16 mouse cellular contexts compared by ENCODE assay signal in the genomic region with DNA sequence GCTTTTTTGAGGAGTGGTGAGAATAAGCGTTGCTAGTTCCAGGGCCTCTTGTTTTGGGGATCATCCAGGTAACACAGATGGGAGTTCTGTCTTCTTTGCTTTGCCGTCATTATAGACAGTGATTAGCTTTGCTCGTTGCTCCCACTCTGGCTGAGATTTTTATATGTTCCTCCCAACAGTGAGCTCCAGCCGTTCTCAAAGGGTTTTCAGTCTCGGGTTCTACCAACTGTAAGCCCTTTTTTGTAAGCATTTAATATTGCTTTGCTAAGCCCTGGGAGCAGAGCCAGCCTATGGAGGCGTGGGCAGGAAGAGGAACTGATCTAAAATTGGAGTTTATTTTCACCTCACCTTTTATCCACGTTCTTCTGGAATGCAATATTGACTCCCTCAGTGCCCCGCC. TPM values are rescaled to one million over a fixed set of nuclear protein-coding genes. Genes with fewer than 3 reads are reported as not detected.
DNase-seq lines count a peak whose midpoint lies in the region; ATAC-seq and TF ChIP-seq lines count a peak whose summit lies in the region.
"Had no signal": no experiment of that assay in that cellular context is flagged by ENCODE, and none has a peak within 500 bp of the region (broad histone marks: within the 10 kb centered on the region; RNA-seq: fewer than 3 reads in every experiment).

No protein-coding gene starts in this region.

- no peak for ATAC-seq in forebrain, embryonic 13.5 days
- no peak for ATAC-seq in forebrain, embryonic 12.5 days (ENCODE audit: low FRiP score)
- peak; percentile 47 for ATAC-seq in forebrain, postnatal 0 days
- no peak for ATAC-seq in limb, embryonic 13.5 days (ENCODE audit: low FRiP score, low read depth)
- no peak for ATAC-seq in kidney, embryonic 14.5 days (ENCODE audit: low FRiP score, low TSS enrichment)
- ATAC-seq: liver, postnatal 0 days had no signal

- DNase-seq in brain, embryonic 14.5 days (ENCODE audit: low read depth), result peak; percentile 57
- peak; percentile 65 for DNase-seq in forebrain, postnatal 0 days
- DNase-seq in urinary bladder, postnatal 36 days (ENCODE audit: low spot score in 2 of 2), result no peak
- DNase-seq in heart, postnatal 10 days, result no peak
- DNase-seq: gastrocnemius, postnatal 36 days; liver, postnatal 0 days; retina, postnatal 1 day had no signal

- no peak overlapping the region for H3K9ac ChIP-seq in forebrain, embryonic 13.5 days
- H3K9ac ChIP-seq in forebrain, embryonic 12.5 days, result no peak overlapping the region
- H3K9ac ChIP-seq in forebrain, postnatal 0 days, result no peak overlapping the region
- H3K9ac ChIP-seq in limb, embryonic 13.5 days, result no peak overlapping the region
- H3K9ac ChIP-seq in kidney, embryonic 14.5 days (ENCODE audit: low read depth, low read length), result no peak overlapping the region
- H3K9ac ChIP-seq: liver, postnatal 0 days had no signal

- H3K4me1 ChIP-seq in forebrain, embryonic 13.5 days, result peaks cover 51% of the 10 kb centered on the region
- peaks cover 46% of the 10 kb centered on the region for H3K4me1 ChIP-seq in forebrain, embryonic 12.5 days
- peaks cover 33% of the 10 kb centered on the region for H3K4me1 ChIP-seq in forebrain, postnatal 0 days (ENCODE audit: insufficient read depth)
- H3K4me1 ChIP-seq in limb, embryonic 13.5 days, result peaks cover 53% of the 10 kb centered on the region
- peaks cover 6% of the 10 kb centered on the region; the same call in 1 of the 2 replicates for H3K4me1 ChIP-seq in kidney, embryonic 14.5 days (ENCODE audit: control insufficient read depth, insufficient read depth, low read length)

- no peak for TF ChIP-seq CTCF in brain, embryonic 14.5 days (IDR thresholded peaks at IDR 0.05; ENCODE audit: borderline replicate concordance, extremely low read depth, insufficient read depth, insufficient read length)
- no peak for TF ChIP-seq CTCF in forebrain, postnatal 0 days (IDR thresholded peaks at IDR 0.05; ENCODE audit: low read depth)

- H3K36me3 ChIP-seq in forebrain, embryonic 13.5 days (ENCODE audit: poor library complexity, severe bottlenecking), result no peaks in the 10 kb centered on the region
- 0 out of 2 replicates have a peak, but pooled peaks cover under 1% of the 10 kb centered on the region for H3K36me3 ChIP-seq in forebrain, embryonic 12.5 days (replicated peaks)
- H3K36me3 ChIP-seq in forebrain, postnatal 0 days (ENCODE audit: insufficient read depth), result no peaks in the 10 kb centered on the region
- 0 out of 2 replicates have a peak, but pooled peaks cover 2% of the 10 kb centered on the region for H3K36me3 ChIP-seq in limb, embryonic 13.5 days
- H3K36me3 ChIP-seq in kidney, embryonic 14.5 days (ENCODE audit: control insufficient read depth, insufficient read depth, low read length), result no peaks in the 10 kb centered on the region

- TF ChIP-seq POLR2A in brain, embryonic 14.5 days (IDR thresholded peaks at IDR 0.05; ENCODE audit: borderline replicate concordance, extremely low read depth, insufficient read depth, insufficient read length, poor library complexity, severe bottlenecking), result no peak

- no peak overlapping the region for H3K4me3 ChIP-seq in forebrain, embryonic 13.5 days
- no peak overlapping the region for H3K4me3 ChIP-seq in forebrain, embryonic 12.5 days (replicated peaks)
- no peak overlapping the region for H3K4me3 ChIP-seq in forebrain, postnatal 0 days (ENCODE audit: low read depth, low read length)
- no peak overlapping the region for H3K4me3 ChIP-seq in limb, embryonic 13.5 days
- H3K4me3 ChIP-seq in kidney, embryonic 14.5 days (ENCODE audit: low read length), result no peak overlapping the region

- H3K4me2 ChIP-seq in forebrain, embryonic 13.5 days, result no peak overlapping the region
- no peak overlapping the region for H3K4me2 ChIP-seq in forebrain, embryonic 12.5 days
- no peak overlapping the region for H3K4me2 ChIP-seq in forebrain, postnatal 0 days (ENCODE audit: low read depth)
- peak overlapping the region; percentile 37 for H3K4me2 ChIP-seq in limb, embryonic 13.5 days (replicated peaks)
- no peak overlapping the region for H3K4me2 ChIP-seq in kidney, embryonic 14.5 days (replicated peaks; ENCODE audit: low read depth, low read length)

- H3K27me3 ChIP-seq in forebrain, embryonic 13.5 days, result no peaks in the 10 kb centered on the region
- H3K27me3 ChIP-seq in forebrain, embryonic 12.5 days, result no peaks in the 10 kb centered on the region
- H3K27me3 ChIP-seq in forebrain, postnatal 0 days (ENCODE audit: insufficient read depth, low read length), result no peaks in the 10 kb centered on the region
- H3K27me3 ChIP-seq in limb, embryonic 13.5 days, result no peaks in the 10 kb centered on the region
- H3K27me3 ChIP-seq in kidney, embryonic 14.5 days (ENCODE audit: control insufficient read depth, insufficient read depth, low read length), result no peaks in the 10 kb centered on the region

- H3K27ac ChIP-seq in forebrain, embryonic 13.5 days, result 0 out of 2 replicates have a peak overlapping the region, but pooled peaks have one; percentile 69
- no peak overlapping the region for H3K27ac ChIP-seq in forebrain, embryonic 12.5 days
- peak overlapping the region; percentile 37 for H3K27ac ChIP-seq in forebrain, postnatal 0 days (ENCODE audit: low read depth, low read length)
- peak overlapping the region; percentile 72 for H3K27ac ChIP-seq in limb, embryonic 13.5 days
- H3K27ac ChIP-seq in kidney, embryonic 14.5 days (ENCODE audit: low read depth, low read length), result no peak overlapping the region

- WGBS in forebrain, embryonic 13.5 days, result 59% methylated on average over 8 of the region's 8 CpGs
- 72% methylated on average over 8 of the region's 8 CpGs for WGBS in forebrain, embryonic 12.5 days
- 44% methylated on average over 8 of the region's 8 CpGs for WGBS in forebrain, postnatal 0 days
- WGBS in limb, embryonic 13.5 days, result 45% methylated on average over 8 of the region's 8 CpGs
- 81% methylated on average over 8 of the region's 8 CpGs for WGBS in kidney, embryonic 14.5 days

- intact Hi-C loops in heart, postnatal 10 days (cut with DNase I), result no loop called here

- no peaks in the 10 kb centered on the region for H3K9me3 ChIP-seq in forebrain, embryonic 13.5 days (replicated peaks)
- H3K9me3 ChIP-seq in forebrain, embryonic 12.5 days, result no peaks in the 10 kb centered on the region
- H3K9me3 ChIP-seq in forebrain, postnatal 0 days (ENCODE audit: low read length), result no peaks in the 10 kb centered on the region
- no peaks in the 10 kb centered on the region for H3K9me3 ChIP-seq in limb, embryonic 13.5 days
- no peaks in the 10 kb centered on the region for H3K9me3 ChIP-seq in kidney, embryonic 14.5 days (ENCODE audit: control insufficient read depth, low read length)
- H3K9me3 ChIP-seq: G1E had no signal

RNA-seq across cellular contexts. Expression of gene AU040320, which starts 29.7 kb away (rescaled TPM):
- polyA plus RNA-seq in forebrain, embryonic 13.5 days (2015; fragmentation: Nextera tagmentation; extraction: Ambion mirVana), result 29.3 and 32.6 TPM in 2 replicates
- 32.9 and 33.5 TPM in 2 replicates for polyA plus RNA-seq in forebrain, embryonic 12.5 days (2016; fragmentation: Nextera tagmentation; extraction: Ambion mirVana)
- 36.0 and 52.4 TPM in 2 replicates for polyA plus RNA-seq in brain, embryonic 14.5 days (2012; rRNA removed)
- 33.4 and 35.7 TPM in 2 replicates for total RNA-seq in forebrain, postnatal 0 days (2014; rRNA removed)
- polyA plus RNA-seq in forebrain, postnatal 0 days (2015; fragmentation: Nextera tagmentation; extraction: Ambion mirVana), result 27.4 and 33.5 TPM in 2 replicates
- 16.9 and 17.6 TPM in 2 replicates for polyA plus RNA-seq in limb, embryonic 13.5 days (2015; fragmentation: Nextera tagmentation; extraction: Ambion mirVana)
- polyA plus RNA-seq in kidney, embryonic 14.5 days (2014; fragmentation: Nextera tagmentation; extraction: Ambion mirVana), result 19.3 and 23.4 TPM in 2 replicates
- total RNA-seq in heart, postnatal 10 days (2021), result 10 to 100 TPM; 26.2 to 31.6 TPM

RNA-seq across cellular contexts. Expression of gene Ncdn, which starts 29.8 kb away (rescaled TPM):
- polyA plus RNA-seq in forebrain, embryonic 13.5 days (2015; fragmentation: Nextera tagmentation; extraction: Ambion mirVana), result 47.6 and 60.0 TPM in 2 replicates
- 46.4 and 52.3 TPM in 2 replicates for polyA plus RNA-seq in forebrain, embryonic 12.5 days (2016; fragmentation: Nextera tagmentation; extraction: Ambion mirVana)
- 102 and 107 TPM in 2 replicates for polyA plus RNA-seq in brain, embryonic 14.5 days (2012; rRNA removed)
- total RNA-seq in forebrain, postnatal 0 days (2014; rRNA removed), result 308 and 339 TPM in 2 replicates
- 205 and 223 TPM in 2 replicates for polyA plus RNA-seq in forebrain, postnatal 0 days (2015; fragmentation: Nextera tagmentation; extraction: Ambion mirVana)
- 31.8 and 34.6 TPM in 2 replicates for polyA plus RNA-seq in limb, embryonic 13.5 days (2015; fragmentation: Nextera tagmentation; extraction: Ambion mirVana)
- 15.0 and 24.7 TPM in 2 replicates for polyA plus RNA-seq in kidney, embryonic 14.5 days (2014; fragmentation: Nextera tagmentation; extraction: Ambion mirVana)
- total RNA-seq in heart, postnatal 10 days (2021), result 10 to 100 TPM; 15.3 to 17.2 TPM

RNA-seq across cellular contexts. Expression of gene Tfap2e, which starts 47.0 kb away (rescaled TPM):
- 0.19 and 0.31 TPM in 2 replicates for polyA plus RNA-seq in forebrain, embryonic 13.5 days (2015; fragmentation: Nextera tagmentation; extraction: Ambion mirVana)
- 0.87 and 1.2 TPM in 2 replicates for polyA plus RNA-seq in forebrain, embryonic 12.5 days (2016; fragmentation: Nextera tagmentation; extraction: Ambion mirVana)
- polyA plus RNA-seq in brain, embryonic 14.5 days (2012; rRNA removed), result 2.7 and 3.2 TPM in 2 replicates
- 1.1 TPM in 2 replicates for total RNA-seq in forebrain, postnatal 0 days (2014; rRNA removed)
- polyA plus RNA-seq in forebrain, postnatal 0 days (2015; fragmentation: Nextera tagmentation; extraction: Ambion mirVana), result 0.86 and 0.93 TPM in 2 replicates
- polyA plus RNA-seq in limb, embryonic 13.5 days (2015; fragmentation: Nextera tagmentation; extraction: Ambion mirVana), result 0.06 TPM in 1 of 2 replicates, not detected in the other
- polyA plus RNA-seq in kidney, embryonic 14.5 days (2014; fragmentation: Nextera tagmentation; extraction: Ambion mirVana), result not detected in 2 replicates
- total RNA-seq in heart, postnatal 10 days (2021), result not detected
- total RNA-seq: gastrocnemius, postnatal 36 days; megakaryocyte-erythroid progenitor cell, adult 5-6 weeks had no signal
- polyA plus RNA-seq: G1E; heart, embryonic 14.5 days; large intestine, adult 2 months; liver, postnatal 0 days; stomach, embryonic 16.5 days had no signal

Comparison
In these comparisons a context has a peak if more than half of its experiments do, and no peak if none do; other contexts are left out.
1. H3K27ac ChIP-seq: peak in forebrain, embryonic 13.5 days (single experiment), forebrain, postnatal 0 days (single experiment) and limb, embryonic 13.5 days (single experiment); none in forebrain, embryonic 12.5 days (single experiment) and kidney, embryonic 14.5 days (single experiment).
2. DNase-seq: peak in brain, embryonic 14.5 days (single experiment) and forebrain, postnatal 0 days (single experiment); none in urinary bladder, postnatal 36 days (0 of 2) and heart, postnatal 10 days (0 of 2).